Mouse (Mus musculus) limb, embryonic 14.5 days (tissue): ENCODE results near the gene 2610301B20Rik. TPM values are rescaled to one million over a fixed set of nuclear protein-coding genes. Genes with fewer than 3 reads are reported as not detected.

Experiments used
- ATAC-seq: fragments of 200-750 bp; cut with Nextera tagmentation; 2 replicates; pipeline ENCODE4 v1.8.0; 2017; ENCODE audit warnings: low read depth, moderate number of reproducible peaks, moderate TSS enrichment; ENCODE audit not compliant: low FRiP score
- DNase-seq: peaks from one replicate; pipeline ENCODE4 v3.0.0-alpha.2; 2015; ENCODE audit warnings: low spot score
- H3K27ac ChIP-seq: fragments of 300-500 bp; sonication (generic); replicated peaks from 2 replicates; pipeline ENCODE4 v1.5.1; 2014; ENCODE audit warnings: low read depth, mild to moderate bottlenecking, low read length, moderate library complexity, mixed read lengths
- H3K27me3 ChIP-seq: fragments of 300-500 bp; sonication (generic); 2 replicates; pipeline ENCODE4 v1.6.1; 2014; ENCODE audit warnings: low read length, mixed read lengths; ENCODE audit not compliant: control insufficient read depth, insufficient read depth
- H3K36me3 ChIP-seq: fragments of 300-500 bp; sonication (generic); 2 replicates; pipeline ENCODE4 v1.6.1; 2014; ENCODE audit warnings: mild to moderate bottlenecking, low read length, moderate library complexity, mixed read lengths; ENCODE audit not compliant: control insufficient read depth, insufficient read depth
- H3K4me1 ChIP-seq: fragments of 300-500 bp; sonication (generic); 2 replicates; pipeline ENCODE4 v1.6.1; 2014; ENCODE audit warnings: antibody characterized with exemption, low read length, mixed read lengths; ENCODE audit not compliant: control insufficient read depth, insufficient read depth
- H3K4me2 ChIP-seq: fragments of 300-500 bp; sonication (generic); replicated peaks from 2 replicates; pipeline ENCODE4 v1.6.1; 2014; ENCODE audit warnings: low read depth, mild to moderate bottlenecking, low read length, moderate library complexity; ENCODE audit not compliant: severe bottlenecking
- H3K4me3 ChIP-seq: fragments of 300-500 bp; sonication (generic); replicated peaks from 2 replicates; pipeline ENCODE4 v1.5.1; 2014; ENCODE audit warnings: low read length
- H3K9ac ChIP-seq: fragments of 300-500 bp; sonication (generic); 2 replicates; pipeline ENCODE4 v1.6.1; 2014; ENCODE audit warnings: mild to moderate bottlenecking, low read depth, low read length, moderate library complexity; ENCODE audit not compliant: severe bottlenecking
- H3K9me3 ChIP-seq: fragments of 300-500 bp; sonication (generic); 2 replicates; pipeline ENCODE4 v1.6.1; 2016; ENCODE audit warnings: low read length; ENCODE audit not compliant: control insufficient read depth
- POLR2A ChIP-seq: fragments of 200-500 bp; IDR thresholded peaks from 2 replicates; pipeline ENCODE4 v1.8.0; 2012; ENCODE audit warnings: inconsistent platforms, mild to moderate bottlenecking, moderate library complexity, borderline replicate concordance; ENCODE audit not compliant: insufficient read depth, insufficient read length; ENCODE audit errors: extremely low read depth
- WGBS: fragments of 180-500 bp; shearing (Covaris S2); extraction: QIAGEN DNeasy Blood & Tissue Kit; methylation state at CpG from one replicate; pipeline ENCODE4 v1.1.7; 2014; 5-methylcytosine and 5-hydroxymethylcytosine counted together
- polyA plus RNA-seq, 2 experiments: library from polyadenylated mRNA; depleted of rRNA in 1 of 2; stranded (reverse) in 1 of 2; unstranded in 1 of 2; fragments of >200 nt; fragmentation: Nextera tagmentation in 1 of 2; extraction: Ambion mirVana in 1 of 2; gene quantifications; 2 replicates each; pipeline versions ENCODE4 v1.2.1 to v1.2.3; 2012 to 2014

2610301B20Rik gene
- polyA plus RNA-seq, 2 experiments, result 25.2 to 30.4 TPM

DNA sequence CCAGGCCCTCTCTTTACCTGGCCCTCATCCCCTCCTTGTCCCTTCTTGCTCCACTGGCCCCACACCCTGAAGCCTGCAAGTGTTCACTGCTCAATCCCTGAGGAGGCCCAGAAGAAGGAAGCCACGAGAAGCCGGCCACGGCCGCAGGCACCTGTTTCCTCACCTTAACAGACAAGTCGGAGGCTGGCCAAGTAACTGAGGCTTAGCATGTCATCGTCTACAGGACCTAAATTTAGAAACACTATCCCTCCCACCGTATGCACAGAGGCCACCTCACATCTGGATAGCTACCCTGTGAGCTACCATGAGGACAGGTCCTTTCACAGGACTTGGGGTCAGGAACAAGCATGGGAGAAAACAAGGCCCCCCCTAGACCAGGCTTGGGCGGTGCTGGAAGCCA is 44.1 kb downstream of the 2610301B20Rik start:
- no peaks in the 10 kb centered on the region for H3K9me3 ChIP-seq
- 71% methylated on average over 8 of the region's 8 CpGs for WGBS

DNA sequence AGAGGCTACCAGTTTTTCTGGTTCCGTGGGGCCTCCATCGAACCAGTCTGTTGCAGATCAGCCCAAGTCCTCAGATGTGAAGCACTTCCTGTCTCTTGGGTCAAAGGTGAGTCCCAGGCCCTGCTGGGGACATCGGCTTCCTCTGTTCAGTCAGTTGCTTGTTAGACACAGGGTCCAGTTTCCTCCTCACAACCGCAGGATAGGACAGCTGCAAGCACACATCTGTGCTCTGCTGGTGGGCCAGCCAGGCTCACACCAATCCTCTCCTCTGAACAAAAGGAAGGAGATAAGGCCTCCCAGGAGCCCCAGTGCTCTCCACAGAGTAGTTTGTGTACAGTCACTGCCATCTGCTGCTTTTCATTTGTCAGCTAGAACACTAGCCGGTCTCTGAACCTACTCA is 44.8 kb downstream of the 2610301B20Rik start:
- no peaks in the 10 kb centered on the region for H3K27me3 ChIP-seq
- DNase-seq (no peak), ATAC-seq (0 out of 2 replicates have a peak, but pooled peaks have one; percentile 26)
- H3K9ac ChIP-seq, result no peak overlapping the region
- TF ChIP-seq POLR2A, result no peak
- H3K9me3 ChIP-seq, result no peaks in the 10 kb centered on the region
- no peak overlapping the region for H3K27ac ChIP-seq
- no peaks in the 10 kb centered on the region for H3K36me3 ChIP-seq
- H3K4me3 ChIP-seq, result no peak overlapping the region
- WGBS, result 61% methylated on average over 5 of the region's 5 CpGs
- no peaks in the 10 kb centered on the region for H3K4me1 ChIP-seq
- H3K4me2 ChIP-seq, result no peak overlapping the region

More for the DNA sequence above, 44.1 kb downstream of the 2610301B20Rik start:
- no peaks in the 10 kb centered on the region for H3K4me1 ChIP-seq
- TF ChIP-seq POLR2A, result no peak
- ATAC-seq (no peak), DNase-seq (no peak)
- no peak overlapping the region for H3K4me3 ChIP-seq
- no peak overlapping the region for H3K27ac ChIP-seq
- H3K4me2 ChIP-seq, result no peak overlapping the region
- H3K9ac ChIP-seq, result no peak overlapping the region
- H3K27me3 ChIP-seq, result no peaks in the 10 kb centered on the region
- no peaks in the 10 kb centered on the region for H3K36me3 ChIP-seq

DNA sequence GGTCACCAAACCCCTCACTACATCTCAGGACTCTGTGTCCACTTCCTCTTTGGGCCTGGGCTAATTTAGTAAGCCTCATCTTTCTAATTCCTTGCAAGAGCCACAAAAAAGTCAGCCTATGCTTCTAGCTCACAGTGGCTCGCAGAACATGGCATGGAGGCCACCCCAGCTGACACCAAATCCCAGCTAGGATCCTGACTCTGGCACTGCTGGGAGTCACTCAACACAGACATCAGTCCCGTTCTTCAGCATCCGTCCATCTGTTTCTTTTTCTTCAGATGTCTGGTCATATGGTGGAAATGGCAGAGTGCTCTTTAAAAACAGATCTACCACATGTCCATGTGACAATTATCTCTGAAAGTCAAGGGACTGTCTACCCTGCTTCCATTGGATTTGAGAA is 45.2 kb downstream of the 2610301B20Rik start:
- no peak for TF ChIP-seq POLR2A
- H3K36me3 ChIP-seq, result no peaks in the 10 kb centered on the region

GRCm38 (mm10) chr4:10919987-10920386 is 45.7 kb downstream of the 2610301B20Rik start:
- H3K4me3 ChIP-seq, result no peak overlapping the region
- 88% methylated on average over 6 of the region's 6 CpGs for WGBS
- no peak for TF ChIP-seq POLR2A
- no peak overlapping the region for H3K27ac ChIP-seq
- ATAC-seq (no peak), DNase-seq (no peak)
- H3K9ac ChIP-seq, result no peak overlapping the region
- H3K36me3 ChIP-seq, result no peaks in the 10 kb centered on the region
- H3K4me2 ChIP-seq, result no peak overlapping the region
- no peaks in the 10 kb centered on the region for H3K4me1 ChIP-seq
- no peaks in the 10 kb centered on the region for H3K9me3 ChIP-seq
- H3K27me3 ChIP-seq, result no peaks in the 10 kb centered on the region

More for the DNA sequence above, 45.2 kb downstream of the 2610301B20Rik start:
- Histone ChIP-seq H3K4me2 (no peak overlapping the region), H3K4me1 (no peaks in the 10 kb centered on the region), H3K27ac (no peak overlapping the region), H3K4me3 (no peak overlapping the region), H3K27me3 (no peaks in the 10 kb centered on the region), H3K9ac (no peak overlapping the region), H3K9me3 (no peaks in the 10 kb centered on the region)
- DNase-seq, result no peak
- 82% methylated on average over 3 of the region's 3 CpGs for WGBS
- no peak for ATAC-seq

GRCm38 (mm10) chr4:10920622-10921021 is 46.3 kb downstream of the 2610301B20Rik start:
- H3K9me3 ChIP-seq, result no peaks in the 10 kb centered on the region
- no peak overlapping the region for H3K4me2 ChIP-seq
- TF ChIP-seq POLR2A, result no peak
- H3K27me3 ChIP-seq, result no peaks in the 10 kb centered on the region
- no peak for ATAC-seq
- no peak overlapping the region for H3K27ac ChIP-seq
- no peak overlapping the region for H3K9ac ChIP-seq
- no peaks in the 10 kb centered on the region for H3K36me3 ChIP-seq
- no peaks in the 10 kb centered on the region for H3K4me1 ChIP-seq
- no peak overlapping the region for H3K4me3 ChIP-seq
- DNase-seq, result no peak
- WGBS, result 90% methylated on average over 6 of the region's 6 CpGs

GRCm38 (mm10) chr4:10923180-10923579 is 48.9 kb downstream of the 2610301B20Rik start:
- no peaks in the 10 kb centered on the region for H3K36me3 ChIP-seq
- no peak overlapping the region for H3K4me3 ChIP-seq
- no peak for TF ChIP-seq POLR2A
- H3K4me2 ChIP-seq, result no peak overlapping the region
- no peaks in the 10 kb centered on the region for H3K9me3 ChIP-seq
- H3K9ac ChIP-seq, result no peak overlapping the region
- H3K27ac ChIP-seq, result no peak overlapping the region
- DNase-seq, result no peak
- no peaks in the 10 kb centered on the region for H3K27me3 ChIP-seq
- no peaks in the 10 kb centered on the region for H3K4me1 ChIP-seq
- WGBS, result 61% methylated on average over 6 of the region's 6 CpGs
- ATAC-seq, result no peak
